Mouse (Mus musculus): Measurements from ENCODE around the gene Tbc1d4.

Tbc1d4 gene

GRCm38 (mm10) chr14:101501452-101501851 is 107.5 kb downstream of the Tbc1d4 start:
- 58% methylated on average over 11 of the region's 11 CpGs for WGBS

- WGBS: 38% methylated on average over 11 of the region's 11 CpGs
These were observed 108.2 kb downstream of the Tbc1d4 start for GRCm38 (mm10) chr14:101500826-101501225.

- WGBS: 95% methylated on average over 1 of the region's 1 CpGs
These were observed 109.2 kb downstream of the Tbc1d4 start for GRCm38 (mm10) chr14:101499838-101500237.

- 89% methylated on average over 15 of the region's 15 CpGs for WGBS
These were observed 120.7 kb downstream of the Tbc1d4 start for GRCm38 (mm10) chr14:101488264-101488810.

GRCm38 (mm10) chr14:101486550-101486949 is 122.4 kb downstream of the Tbc1d4 start:
- WGBS: 87% methylated on average over 3 of the region's 3 CpGs

GRCm38 (mm10) chr14:101483230-101483629 is 125.8 kb downstream of the Tbc1d4 start:
- WGBS: 58% methylated on average over 4 of the region's 4 CpGs

- WGBS: 46% methylated on average over 4 of the region's 4 CpGs
These were observed 126.7 kb downstream of the Tbc1d4 start for GRCm38 (mm10) chr14:101482270-101482669.

GRCm38 (mm10) chr14:101481165-101481564 is 127.8 kb downstream of the Tbc1d4 start:
- WGBS: 85% methylated on average over 7 of the region's 7 CpGs

GRCm38 (mm10) chr14:101480541-101480940 is 128.4 kb downstream of the Tbc1d4 start:
- WGBS: 96% methylated on average over 7 of the region's 7 CpGs

GRCm38 (mm10) chr14:101477827-101478220 is 131.2 kb downstream of the Tbc1d4 start:
- 84% methylated on average over 5 of the region's 5 CpGs for WGBS

- WGBS: 84% methylated on average over 20 of the region's 20 CpGs
These were observed 131.7 kb downstream of the Tbc1d4 start for GRCm38 (mm10) chr14:101477081-101477826.

GRCm38 (mm10) chr14:101469475-101470093 is 139.4 kb downstream of the Tbc1d4 start:
- WGBS: 92% methylated on average over 5 of the region's 5 CpGs

- 70% methylated on average over 4 of the region's 4 CpGs for WGBS
These were observed 140.8 kb downstream of the Tbc1d4 start for GRCm38 (mm10) chr14:101468143-101468542.

GRCm38 (mm10) chr14:101467532-101467931 is 141.5 kb downstream of the Tbc1d4 start:
- 91% methylated on average over 1 of the region's 1 CpGs for WGBS

GRCm38 (mm10) chr14:101466521-101466920 is 142.5 kb downstream of the Tbc1d4 start:
- 93% methylated on average over 11 of the region's 11 CpGs for WGBS

GRCm38 (mm10) chr14:101465893-101466292 is 143.1 kb downstream of the Tbc1d4 start:
- 94% methylated on average over 3 of the region's 3 CpGs for WGBS

- WGBS: 7% methylated on average over 6 of the region's 6 CpGs
These were observed 148.2 kb downstream of the Tbc1d4 start for GRCm38 (mm10) chr14:101460768-101461167.

GRCm38 (mm10) chr14:101452915-101453314 is 156.1 kb downstream of the Tbc1d4 start:
- 72% methylated on average over 6 of the region's 6 CpGs for WGBS

GRCm38 (mm10) chr14:101447857-101448256 is 161.1 kb downstream of the Tbc1d4 start:
- WGBS: 82% methylated on average over 4 of the region's 4 CpGs

- WGBS: 80% methylated on average over 5 of the region's 5 CpGs
These were observed 163.8 kb downstream of the Tbc1d4 start for GRCm38 (mm10) chr14:101445205-101445604.

GRCm38 (mm10) chr14:101437925-101438324 is 171.1 kb downstream of the Tbc1d4 start:
- WGBS: 84% methylated on average over 3 of the region's 3 CpGs

- WGBS: 24% methylated on average over 5 of the region's 5 CpGs
These were observed 178.5 kb downstream of the Tbc1d4 start for GRCm38 (mm10) chr14:101430536-101430935.

Data from cerebral cortex, adult 2 months (tissue).